Mouse (Mus musculus): ENCODE results near the gene Samd8. TPM values are rescaled to one million over a fixed set of nuclear protein-coding genes. Genes with fewer than 3 reads are reported as not detected.

Samd8 gene
- polyA plus RNA-seq, 1 experiment = 30.6 TPM

DNA sequence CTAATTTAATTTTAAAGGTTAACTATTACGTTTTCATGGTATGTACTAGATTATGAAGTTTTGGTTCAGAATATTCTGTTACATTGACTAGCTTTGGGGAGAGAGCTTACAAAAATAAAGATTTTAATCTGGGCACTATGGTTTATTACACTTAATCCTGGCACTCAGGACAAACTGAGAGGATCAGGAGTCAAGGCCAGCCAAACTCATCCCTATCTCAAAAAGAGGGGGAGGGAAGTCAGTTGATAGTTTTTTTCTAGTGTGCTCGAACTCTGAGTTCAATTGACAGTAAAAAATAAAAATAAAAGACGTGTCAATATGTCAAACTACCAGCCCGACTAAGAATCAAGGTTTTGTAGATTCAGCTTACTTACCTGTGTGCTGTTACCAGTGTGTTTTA lies 3.0 kb downstream of the Samd8 start:
- WGBS = 70% methylated on average over 4 of the region's 4 CpGs
- peaks cover 6% of the 10 kb centered on the region; the same call in 1 of the 2 replicates for H3K4me1 ChIP-seq (ENCODE audit: control insufficient read depth, insufficient read depth, insufficient read length, low read length)
- no peak for TF ChIP-seq CTCF (IDR thresholded peaks at IDR 0.05; ENCODE audit: extremely low read depth, insufficient read length, insufficient replicate concordance, low read depth, low read length)
- no peak for TF ChIP-seq POLR2A (IDR thresholded peaks at IDR 0.05; ENCODE audit: low read depth, low read length)
- H3K4me3 ChIP-seq (ENCODE audit: low read depth, low read length) = no peak overlapping the region
- H3K27ac ChIP-seq (ENCODE audit: insufficient read depth, low read depth, low read length) = no peak overlapping the region
- H3K36me3 ChIP-seq (ENCODE audit: control insufficient read depth, insufficient read depth, low read length) = no peaks in the 10 kb centered on the region
- H3K27me3 ChIP-seq (ENCODE audit: control insufficient read depth, insufficient read depth, low read length) = no peaks in the 10 kb centered on the region

DNA sequence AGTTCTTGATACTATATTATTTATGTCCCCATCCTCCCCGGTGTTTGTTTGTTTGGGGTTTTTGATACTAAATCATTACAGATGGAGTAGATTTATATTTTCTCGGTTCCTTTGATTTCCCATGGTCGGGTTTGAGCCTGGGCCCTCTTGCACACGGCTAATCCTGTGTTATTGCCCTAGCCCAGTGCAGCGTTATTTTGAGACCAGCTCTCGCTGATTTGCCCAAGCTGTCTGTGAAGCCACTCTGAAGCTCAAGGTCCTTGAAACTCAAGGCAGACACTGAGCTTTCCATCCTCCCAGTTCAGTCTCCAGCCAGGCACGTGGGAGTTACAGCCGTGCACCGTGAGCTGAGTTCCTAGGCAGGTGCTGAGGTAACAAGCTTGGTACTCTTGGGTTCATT lies 11.2 kb downstream of the Samd8 start:
- Histone ChIP-seq H3K4me3 (ENCODE audit: low read depth, low read length) (no peak overlapping the region), H3K27ac (ENCODE audit: insufficient read depth, low read depth, low read length) (no peak overlapping the region), H3K4me1 (ENCODE audit: control insufficient read depth, insufficient read depth, insufficient read length, low read length) (peaks cover 15% of the 10 kb centered on the region; the same call in 1 of the 2 replicates), H3K36me3 (ENCODE audit: control insufficient read depth, insufficient read depth, low read length) (peaks cover 1% of the 10 kb centered on the region; the same call in 1 of the 2 replicates), H3K27me3 (ENCODE audit: control insufficient read depth, insufficient read depth, low read length) (no peaks in the 10 kb centered on the region)
- WGBS = 90% methylated on average over 9 of the region's 9 CpGs
- TF ChIP-seq CTCF (IDR thresholded peaks at IDR 0.05; ENCODE audit: extremely low read depth, insufficient read length, insufficient replicate concordance, low read depth, low read length) (no peak), POLR2A (IDR thresholded peaks at IDR 0.05; ENCODE audit: low read depth, low read length) (no peak)

DNA sequence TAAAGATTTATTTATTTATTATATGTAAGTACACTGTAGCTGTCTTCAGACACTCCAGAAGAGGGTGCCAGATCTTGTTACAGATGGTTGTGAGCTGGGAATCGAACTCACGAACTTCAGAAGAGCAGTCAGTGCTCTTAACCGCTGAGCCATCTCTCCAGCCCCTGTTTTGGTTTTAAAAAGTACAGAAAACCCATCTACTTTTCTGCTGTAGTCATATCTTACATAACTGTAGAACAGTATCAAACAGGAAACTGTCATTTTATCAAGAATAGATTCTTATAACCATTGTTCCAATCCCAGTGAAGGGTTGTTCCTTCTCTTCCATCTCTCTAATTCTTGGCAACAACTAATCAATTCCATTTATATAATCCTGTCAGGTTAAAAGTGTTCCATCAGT lies 13.4 kb downstream of the Samd8 start:
- Histone ChIP-seq H3K27me3 (ENCODE audit: control insufficient read depth, insufficient read depth, low read length) (no peaks in the 10 kb centered on the region), H3K36me3 (ENCODE audit: control insufficient read depth, insufficient read depth, low read length) (peaks cover 1% of the 10 kb centered on the region; the same call in 1 of the 2 replicates)
- 87% methylated on average over 3 of the region's 3 CpGs for WGBS

DNA sequence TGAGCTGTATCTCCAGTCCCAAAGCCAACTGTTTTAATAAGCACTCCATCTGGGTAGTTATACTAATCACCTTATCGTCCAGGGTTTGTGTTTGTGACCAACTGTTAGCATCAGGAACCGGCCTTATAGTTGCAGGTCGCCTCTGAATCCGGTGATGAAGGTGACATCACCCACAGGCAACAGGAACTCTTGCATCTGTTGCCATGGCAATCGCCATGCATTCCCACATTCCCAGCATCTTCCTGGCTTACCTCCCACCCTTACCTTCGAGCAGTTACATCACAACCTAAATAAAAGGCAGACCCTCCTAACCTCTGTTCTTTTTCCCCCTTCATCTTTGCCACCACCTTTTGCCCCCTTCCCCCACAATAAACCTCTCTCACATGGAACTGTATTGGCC lies 14.3 kb downstream of the Samd8 start:
- H3K27me3 ChIP-seq (ENCODE audit: control insufficient read depth, insufficient read depth, low read length) = no peaks in the 10 kb centered on the region
- WGBS = 93% methylated on average over 6 of the region's 6 CpGs
- TF ChIP-seq POLR2A (IDR thresholded peaks at IDR 0.05; ENCODE audit: low read depth, low read length) (no peak), CTCF (IDR thresholded peaks at IDR 0.05; ENCODE audit: extremely low read depth, insufficient read length, insufficient replicate concordance, low read depth, low read length) (no peak)
- peak overlapping the region; percentile 67; the same call in 1 of the 2 replicates for H3K27ac ChIP-seq (ENCODE audit: insufficient read depth, low read depth, low read length)
- no peak overlapping the region for H3K4me3 ChIP-seq (ENCODE audit: low read depth, low read length)
- peaks cover 1% of the 10 kb centered on the region; the same call in 1 of the 2 replicates for H3K36me3 ChIP-seq (ENCODE audit: control insufficient read depth, insufficient read depth, low read length)
- H3K4me1 ChIP-seq (ENCODE audit: control insufficient read depth, insufficient read depth, insufficient read length, low read length) = peaks cover 20% of the 10 kb centered on the region; the same call in 1 of the 2 replicates

More for the DNA sequence above, 13.4 kb downstream of the Samd8 start:
- Histone ChIP-seq H3K4me3 (ENCODE audit: low read depth, low read length) (no peak overlapping the region), H3K27ac (ENCODE audit: insufficient read depth, low read depth, low read length) (no peak overlapping the region), H3K4me1 (ENCODE audit: control insufficient read depth, insufficient read depth, insufficient read length, low read length) (peaks cover 20% of the 10 kb centered on the region; the same call in 1 of the 2 replicates)
- TF ChIP-seq CTCF (IDR thresholded peaks at IDR 0.05; ENCODE audit: extremely low read depth, insufficient read length, insufficient replicate concordance, low read depth, low read length) (no peak), POLR2A (IDR thresholded peaks at IDR 0.05; ENCODE audit: low read depth, low read length) (no peak)

DNA sequence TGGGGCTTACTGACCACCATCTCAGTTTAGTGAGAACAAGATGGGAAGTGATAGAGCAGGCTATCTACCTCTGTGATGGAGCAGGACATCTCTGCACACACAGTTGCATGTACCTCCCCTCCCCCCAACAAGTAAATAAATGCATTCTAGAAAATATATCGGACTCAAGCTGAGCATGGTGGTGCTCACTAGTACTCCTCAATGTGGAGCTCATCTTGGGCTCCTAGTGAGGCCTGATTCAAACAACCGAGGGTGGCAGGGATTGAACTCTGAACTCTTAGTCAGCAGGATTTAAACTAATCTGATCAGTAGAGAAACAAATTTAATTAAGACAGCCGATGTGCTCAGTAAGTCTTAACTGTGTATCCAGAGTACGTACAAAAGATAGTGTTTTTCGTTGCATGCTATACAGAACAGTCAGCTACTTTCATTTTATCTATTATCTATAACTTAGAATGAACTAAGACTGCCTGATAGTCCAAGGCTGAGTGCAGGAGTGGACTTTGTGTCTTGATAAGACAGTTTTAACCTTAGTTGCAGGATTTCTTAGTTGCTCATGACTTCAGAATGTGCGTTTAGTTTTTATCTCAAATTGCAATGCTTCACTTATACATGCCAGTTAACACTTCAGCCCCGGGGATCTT lies 15.5 kb downstream of the Samd8 start:
- 24% methylated on average over 7 of the region's 7 CpGs for WGBS
- no peak for TF ChIP-seq CTCF (IDR thresholded peaks at IDR 0.05; ENCODE audit: extremely low read depth, insufficient read length, insufficient replicate concordance, low read depth, low read length)
- no peak for TF ChIP-seq POLR2A (IDR thresholded peaks at IDR 0.05; ENCODE audit: low read depth, low read length)
- peak overlapping the region; percentile 95 for H3K27ac ChIP-seq (ENCODE audit: insufficient read depth, low read depth, low read length)
- H3K4me3 ChIP-seq (ENCODE audit: low read depth, low read length) = no peak overlapping the region
- H3K36me3 ChIP-seq (ENCODE audit: control insufficient read depth, insufficient read depth, low read length) = peaks cover 1% of the 10 kb centered on the region; the same call in 1 of the 2 replicates
- peaks cover 20% of the 10 kb centered on the region; the same call in 1 of the 2 replicates for H3K4me1 ChIP-seq (ENCODE audit: control insufficient read depth, insufficient read depth, insufficient read length, low read length)
- H3K27me3 ChIP-seq (ENCODE audit: control insufficient read depth, insufficient read depth, low read length) = no peaks in the 10 kb centered on the region

DNA sequence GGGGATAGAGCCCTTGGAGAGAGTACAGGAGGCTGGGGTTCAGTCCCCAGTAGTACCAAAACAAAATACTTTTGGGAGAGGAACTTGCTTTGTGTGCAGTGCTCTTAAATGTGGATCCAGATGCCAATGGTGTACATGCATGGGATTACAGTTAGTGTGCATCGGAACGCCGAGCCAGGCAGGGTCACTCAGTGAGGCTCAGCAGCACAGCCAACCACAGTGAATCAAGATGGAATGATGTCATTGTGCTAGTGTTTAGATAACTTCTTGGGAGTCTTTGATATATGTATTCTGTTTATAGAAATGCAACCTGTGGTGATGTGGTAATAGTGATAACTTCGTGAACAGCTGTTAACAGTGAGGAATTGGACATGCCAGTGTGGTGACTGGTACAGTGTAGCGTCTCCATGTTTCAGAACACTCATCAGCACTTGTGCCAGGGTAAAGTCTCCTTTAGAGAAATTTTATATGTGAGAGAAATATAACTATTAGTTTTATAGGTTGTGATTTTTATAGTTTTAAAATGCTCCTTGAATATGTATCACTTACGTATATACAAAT lies 16.1 kb downstream of the Samd8 start:
- Histone ChIP-seq H3K27ac (ENCODE audit: insufficient read depth, low read depth, low read length) (peak overlapping the region; percentile 91), H3K27me3 (ENCODE audit: control insufficient read depth, insufficient read depth, low read length) (no peaks in the 10 kb centered on the region), H3K4me3 (ENCODE audit: low read depth, low read length) (no peak overlapping the region; the same call in 1 of the 2 replicates), H3K4me1 (ENCODE audit: control insufficient read depth, insufficient read depth, insufficient read length, low read length) (peaks cover 20% of the 10 kb centered on the region; the same call in 1 of the 2 replicates), H3K36me3 (ENCODE audit: control insufficient read depth, insufficient read depth, low read length) (peaks cover 1% of the 10 kb centered on the region; the same call in 1 of the 2 replicates)
- 54% methylated on average over 6 of the region's 6 CpGs for WGBS
- TF ChIP-seq POLR2A (IDR thresholded peaks at IDR 0.05; ENCODE audit: low read depth, low read length) (no peak), CTCF (IDR thresholded peaks at IDR 0.05; ENCODE audit: extremely low read depth, insufficient read length, insufficient replicate concordance, low read depth, low read length) (no peak)

Data from small intestine, adult 2 months (tissue).